9 mouse cellular contexts compared by ENCODE assay signal in the genomic region with DNA sequence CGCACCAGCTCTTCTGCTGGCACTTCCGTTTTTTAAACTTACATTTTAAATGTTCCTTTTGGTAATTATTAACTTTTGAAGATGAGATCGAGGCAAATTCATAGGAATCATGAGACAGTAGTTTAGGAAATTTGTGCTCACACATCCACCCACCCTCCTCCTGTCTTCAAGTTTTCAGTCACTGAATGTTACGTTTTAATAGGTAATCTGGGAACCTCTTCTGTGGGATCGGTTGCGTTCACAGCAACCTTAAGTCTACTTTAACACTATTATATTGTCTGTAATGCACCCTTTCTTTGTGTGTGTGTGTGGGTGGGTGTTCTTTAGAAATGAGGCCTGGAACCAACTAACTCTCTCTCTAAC. TPM values are rescaled to one million over a fixed set of nuclear protein-coding genes. Genes with fewer than 3 reads are reported as not detected.
DNase-seq lines count a peak whose midpoint lies in the region; ATAC-seq lines count a peak whose summit lies in the region.
"Had no signal": no experiment of that assay in that cellular context is flagged by ENCODE, and none has a peak within 500 bp of the region (broad histone marks: within the 10 kb centered on the region; RNA-seq: fewer than 3 reads in every experiment).

No protein-coding gene starts in this region.

- no peak for ATAC-seq in kidney, embryonic 14.5 days (ENCODE audit: low FRiP score, low TSS enrichment)
- no peak for ATAC-seq in hindbrain, embryonic 13.5 days (ENCODE audit: low FRiP score)
- ATAC-seq in midbrain, embryonic 12.5 days (ENCODE audit: low FRiP score, low read depth), result no peak

- WGBS in kidney, embryonic 14.5 days, result 9% methylated on average over 6 of the region's 6 CpGs
- 14% methylated on average over 6 of the region's 6 CpGs for WGBS in hindbrain, embryonic 13.5 days
- 10% methylated on average over 6 of the region's 6 CpGs for WGBS in midbrain, embryonic 12.5 days

- no peak for DNase-seq in kidney, adult 11 months
- no peak for DNase-seq in left cerebral cortex, adult 11 months (ENCODE audit: low spot score)
- DNase-seq in spleen, postnatal 36 days (ENCODE audit: low spot score in 2 of 2), result no peak
- no peak for DNase-seq in adrenal gland, postnatal 14 days

- H3K27ac ChIP-seq in kidney, embryonic 14.5 days (ENCODE audit: low read depth, low read length), result peak overlapping the region; percentile 87; the same call in 1 of the 2 replicates
- H3K27ac ChIP-seq in brown adipose tissue, adult 24 weeks (replicated peaks; ENCODE audit: low read depth, low read length), result 0 out of 2 replicates have a peak overlapping the region, but pooled peaks have one; percentile 39
- H3K27ac ChIP-seq in hindbrain, embryonic 13.5 days, result peak overlapping the region; percentile 94; the same call in 1 of the 2 replicates
- no peak overlapping the region for H3K27ac ChIP-seq in midbrain, embryonic 12.5 days (replicated peaks)

- no peaks in the 10 kb centered on the region for H3K9me3 ChIP-seq in kidney, embryonic 14.5 days (ENCODE audit: control insufficient read depth, low read length)
- no peaks in the 10 kb centered on the region for H3K9me3 ChIP-seq in hindbrain, embryonic 13.5 days
- no peaks in the 10 kb centered on the region for H3K9me3 ChIP-seq in midbrain, embryonic 12.5 days

- H3K4me2 ChIP-seq in kidney, embryonic 14.5 days (replicated peaks; ENCODE audit: low read depth, low read length), result peak overlapping the region; percentile 82
- peak overlapping the region; percentile 70 for H3K4me2 ChIP-seq in hindbrain, embryonic 13.5 days
- H3K4me2 ChIP-seq in midbrain, embryonic 12.5 days (replicated peaks), result peak overlapping the region; percentile 75

- H3K4me1 ChIP-seq in kidney, embryonic 14.5 days (ENCODE audit: control insufficient read depth, insufficient read depth, low read length), result peaks cover 4% of the 10 kb centered on the region; the same call in 1 of the 2 replicates
- peaks cover 2% of the 10 kb centered on the region for H3K4me1 ChIP-seq in brown adipose tissue, adult 24 weeks (ENCODE audit: control insufficient read depth, insufficient read depth, insufficient read length, low read length)
- H3K4me1 ChIP-seq in hindbrain, embryonic 13.5 days (replicated peaks), result peaks cover 20% of the 10 kb centered on the region
- 0 out of 2 replicates have a peak, but pooled peaks cover 12% of the 10 kb centered on the region for H3K4me1 ChIP-seq in midbrain, embryonic 12.5 days

- H3K4me3 ChIP-seq in kidney, embryonic 14.5 days (ENCODE audit: low read length), result peak overlapping the region; percentile 70
- peak overlapping the region; percentile 90 for H3K4me3 ChIP-seq in brown adipose tissue, adult 24 weeks (ENCODE audit: insufficient read depth, low read depth, low read length)
- peak overlapping the region; percentile 81 for H3K4me3 ChIP-seq in hindbrain, embryonic 13.5 days
- H3K4me3 ChIP-seq in midbrain, embryonic 12.5 days, result peak overlapping the region; percentile 89

- no peaks in the 10 kb centered on the region for H3K36me3 ChIP-seq in kidney, embryonic 14.5 days (ENCODE audit: control insufficient read depth, insufficient read depth, low read length)
- no peaks in the 10 kb centered on the region for H3K36me3 ChIP-seq in hindbrain, embryonic 13.5 days
- no peaks in the 10 kb centered on the region for H3K36me3 ChIP-seq in midbrain, embryonic 12.5 days

- H3K9ac ChIP-seq in kidney, embryonic 14.5 days (ENCODE audit: low read depth, low read length), result peak overlapping the region; percentile 84; the same call in 1 of the 2 replicates
- peak overlapping the region; percentile 85; the same call in 1 of the 2 replicates for H3K9ac ChIP-seq in hindbrain, embryonic 13.5 days
- peak overlapping the region; percentile 87; the same call in 1 of the 2 replicates for H3K9ac ChIP-seq in midbrain, embryonic 12.5 days (replicated peaks)

- H3K27me3 ChIP-seq in kidney, embryonic 14.5 days (ENCODE audit: control insufficient read depth, insufficient read depth, low read length), result no peaks in the 10 kb centered on the region
- H3K27me3 ChIP-seq in hindbrain, embryonic 13.5 days, result no peaks in the 10 kb centered on the region
- H3K27me3 ChIP-seq in midbrain, embryonic 12.5 days, result no peaks in the 10 kb centered on the region
- H3K27me3 ChIP-seq: Patski had no signal

RNA-seq across cellular contexts. Expression of a gene that starts 0.3 kb away (rescaled TPM):
- 20.2 and 24.8 TPM in 2 replicates for polyA plus RNA-seq in kidney, embryonic 14.5 days (2014; fragmentation: Nextera tagmentation; extraction: Ambion mirVana)
- 8.6 and 8.7 TPM in 2 replicates for polyA plus RNA-seq in brown adipose tissue, adult 24 weeks (2012; ENCODE audit: insufficient read depth, insufficient read length, missing spikeins)
- 21.7 and 24.6 TPM in 2 replicates for polyA plus RNA-seq in hindbrain, embryonic 13.5 days (2015; fragmentation: Nextera tagmentation; extraction: Ambion mirVana)
- 26.3 and 31.5 TPM in 2 replicates for polyA plus RNA-seq in midbrain, embryonic 12.5 days (2016; fragmentation: Nextera tagmentation; extraction: Ambion mirVana)
- 44.7 and 48.2 TPM in 2 replicates for total RNA-seq in adrenal gland, postnatal 14 days (2021)
